Mouse (Mus musculus): ENCODE results near the gene Fam76a. TPM values are rescaled to one million over a fixed set of nuclear protein-coding genes. Genes with fewer than 3 reads are reported as not detected.

The Fam76a gene
- total and polyA plus RNA-seq, 3 experiments = 10.3 to 11.5 (median 10.8) TPM

DNA sequence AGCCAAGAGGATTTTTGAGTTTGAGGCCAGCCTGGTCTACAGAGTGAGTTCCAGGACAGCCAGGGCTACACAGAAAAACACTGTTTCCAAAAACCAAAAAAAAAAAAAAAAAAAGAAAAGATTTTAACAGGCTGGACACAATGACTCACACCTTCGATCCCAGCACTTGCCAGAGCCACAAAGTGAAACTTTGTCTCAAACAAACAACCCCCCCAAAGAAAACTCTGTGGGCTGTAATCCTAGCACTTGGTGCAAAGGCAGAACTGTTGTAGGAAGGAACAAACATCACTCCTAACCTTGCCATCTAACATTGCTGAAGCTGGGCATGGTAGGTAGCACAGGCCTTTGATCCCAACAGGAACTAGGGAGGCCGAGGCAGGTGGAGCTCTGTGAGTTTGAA lies 57.5 kb downstream of the Fam76a start:
- in situ Hi-C loops (cut with MboI; ENCODE audit: low pct_ligation_motif_present, low pct_unique_long_range_greater_than_20kb, low sequenced_read_pairs) = no loop called here
- H3K36me3 ChIP-seq (replicated peaks in 1 of 2; ENCODE audit: control insufficient read depth in 1 of 2, insufficient read depth in 1 of 2, low read length in 1 of 2) = peaks cover 43 to 75% of the 10 kb centered on the region in 2 experiments
- H3K9ac ChIP-seq (ENCODE audit: insufficient read depth, low read depth) = no peak overlapping the region

DNA sequence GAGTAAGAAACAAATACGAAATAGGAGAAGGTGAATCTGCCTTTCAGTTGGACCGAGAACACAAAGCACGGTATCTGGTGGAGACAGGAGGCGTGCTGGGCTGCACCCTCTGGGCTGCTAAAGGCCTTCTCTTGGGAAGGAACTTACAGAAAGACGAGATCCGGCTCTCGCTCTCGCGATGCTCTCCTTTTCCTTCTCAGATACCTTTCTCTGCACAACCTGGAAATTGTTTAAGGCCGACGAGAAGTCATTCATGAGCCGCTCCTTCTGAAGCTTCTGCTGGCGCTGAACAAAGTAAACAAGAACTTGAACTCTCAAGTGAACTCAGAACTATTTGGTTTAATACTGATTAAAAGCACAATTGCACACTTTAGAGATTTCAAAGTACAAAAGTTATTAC lies 59.3 kb downstream of the Fam76a start:
- no peak for DNase-seq (ENCODE audit: extremely low read depth)
- TF ChIP-seq EP300 (IDR thresholded peaks at IDR 0.05; ENCODE audit: low read length) (no peak), MAFK (IDR thresholded peaks at IDR 0.05; ENCODE audit: insufficient replicate concordance, low read length) (no peak), POLR2A (IDR thresholded peaks at IDR 0.05; ENCODE audit: low read depth, low read length) (no peak), MXI1 (IDR thresholded peaks at IDR 0.05; ENCODE audit: low read depth, low read length) (no peak), USF2 (conservative IDR thresholded peaks at IDR 0.05; ENCODE audit: low read depth, low read length) (no peak), SMC3 (IDR thresholded peaks at IDR 0.05; ENCODE audit: low read depth, low read length) (no peak), TCF12 (IDR thresholded peaks at IDR 0.05; ENCODE audit: low read depth, low read length) (no peak), ZMIZ1 (IDR thresholded peaks at IDR 0.05; ENCODE audit: low read depth, low read length) (no peak), GABPA (IDR thresholded peaks at IDR 0.05; ENCODE audit: insufficient replicate concordance, low read depth, low read length) (no peak), POLR2AphosphoS2 (IDR thresholded peaks at IDR 0.05; ENCODE audit: low read depth, low read length) (no peak), UBTF (IDR thresholded peaks at IDR 0.05; ENCODE audit: low read depth, low read length) (no peak)
- Histone ChIP-seq H3K9ac (ENCODE audit: insufficient read depth, low read depth) (no peak overlapping the region), H3K27ac (ENCODE audit: insufficient read depth, low read depth) (no peak overlapping the region), H3K9me3 (replicated peaks; ENCODE audit: low read length) (no peaks in the 10 kb centered on the region), H3K27me3 (replicated peaks) (no peaks in the 10 kb centered on the region), H3K4me3 (replicated peaks in 1 of 3; ENCODE audit: low read depth in 2 of 3, low read length in 2 of 3, poor library complexity in 1 of 3) (no peak overlapping the region), H3K4me2 (ENCODE audit: insufficient read depth, low read depth, poor library complexity, severe bottlenecking) (no peak overlapping the region), H3K79me2 (replicated peaks; ENCODE audit: control insufficient read depth, extremely low read depth, insufficient read depth, poor library complexity, severe bottlenecking) (no peaks in the 10 kb centered on the region), H3K36me3 (replicated peaks in 1 of 2; ENCODE audit: control insufficient read depth in 1 of 2, insufficient read depth in 1 of 2, low read length in 1 of 2) (peaks cover 40 to 74% of the 10 kb centered on the region in 2 experiments), H3K4me1 (ENCODE audit: control insufficient read depth in 1 of 2, insufficient read depth in 2 of 2) (no peaks in the 10 kb centered on the region)
- dilution Hi-C loops (cut with MboI; ENCODE audit: extremely low pct_ligation_motif_present, extremely low pct_unique_long_range_greater_than_20kb, low sequenced_read_pairs) (no loop called here), in situ Hi-C loops (cut with MboI; ENCODE audit: low pct_ligation_motif_present, low pct_unique_long_range_greater_than_20kb, low sequenced_read_pairs) (no loop called here)

More for the DNA sequence above, 57.5 kb downstream of the Fam76a start:
- H3K27ac ChIP-seq (ENCODE audit: insufficient read depth, low read depth) = no peak overlapping the region
- no peaks in the 10 kb centered on the region for H3K27me3 ChIP-seq (replicated peaks)
- H3K4me1 ChIP-seq (ENCODE audit: control insufficient read depth in 1 of 2, insufficient read depth in 2 of 2) = no peaks in the 10 kb centered on the region
- no peak overlapping the region for H3K4me3 ChIP-seq (replicated peaks in 1 of 3; ENCODE audit: low read depth in 2 of 3, low read length in 2 of 3, poor library complexity in 1 of 3)
- H3K9me3 ChIP-seq (replicated peaks; ENCODE audit: low read length) = no peaks in the 10 kb centered on the region
- TF ChIP-seq KAT2A (IDR thresholded peaks at IDR 0.05; ENCODE audit: insufficient replicate concordance, low read length) (no peak), CHD1 (IDR thresholded peaks at IDR 0.05; ENCODE audit: low read depth, low read length) (no peak), RAD21 (IDR thresholded peaks at IDR 0.05; ENCODE audit: low read depth, low read length) (no peak)
- H3K4me2 ChIP-seq (ENCODE audit: insufficient read depth, low read depth, poor library complexity, severe bottlenecking) = no peak overlapping the region
- dilution Hi-C loops (cut with MboI; ENCODE audit: extremely low pct_ligation_motif_present, extremely low pct_unique_long_range_greater_than_20kb, low sequenced_read_pairs) = no loop called here
- no peak for DNase-seq (ENCODE audit: extremely low read depth)
- H3K79me2 ChIP-seq (replicated peaks; ENCODE audit: control insufficient read depth, extremely low read depth, insufficient read depth, poor library complexity, severe bottlenecking) = no peaks in the 10 kb centered on the region

DNA sequence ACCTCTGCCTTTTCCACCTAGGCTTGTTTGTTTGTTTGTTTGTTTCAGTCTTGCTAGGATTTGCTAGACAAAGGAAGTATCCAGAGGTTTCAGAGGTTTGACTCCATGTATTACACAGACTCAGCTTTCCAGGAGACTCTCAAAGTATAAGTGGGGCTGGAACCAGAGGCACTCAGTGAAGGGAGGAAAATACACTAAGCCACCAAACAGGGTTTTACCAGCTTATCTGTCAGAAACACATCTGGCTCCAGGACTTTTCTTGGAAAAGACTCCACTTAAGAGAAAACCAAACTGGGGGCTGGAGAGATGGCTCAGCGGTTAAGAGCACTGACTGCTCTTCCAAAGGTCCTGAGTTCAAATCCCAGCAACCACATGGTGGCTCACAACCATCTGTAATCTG lies 61.5 kb downstream of the Fam76a start:
- TF ChIP-seq ELF1 (IDR thresholded peaks at IDR 0.05; ENCODE audit: low read depth, low read length) (no peak), ZC3H11A (IDR thresholded peaks at IDR 0.05; ENCODE audit: low read depth, low read length) (no peak), MYC (IDR thresholded peaks at IDR 0.05; ENCODE audit: low read depth, low read length) (no peak), ZKSCAN1 (IDR thresholded peaks at IDR 0.05; ENCODE audit: borderline replicate concordance, low read depth, low read length) (no peak), JUND (conservative IDR thresholded peaks at IDR 0.05; ENCODE audit: low read depth, low read length) (no peak), NRF1 (IDR thresholded peaks at IDR 0.05; ENCODE audit: low read depth, low read length) (no peak), EP300 (IDR thresholded peaks at IDR 0.05; ENCODE audit: low read length) (no peak), ETS1 (conservative IDR thresholded peaks at IDR 0.05; ENCODE audit: low read depth, low read length) (no peak), NELFE (IDR thresholded peaks at IDR 0.05; ENCODE audit: low read depth, low read length) (no peak), KAT2A (IDR thresholded peaks at IDR 0.05; ENCODE audit: insufficient replicate concordance, low read length) (no peak), GABPA (IDR thresholded peaks at IDR 0.05; ENCODE audit: insufficient replicate concordance, low read depth, low read length) (no peak), RAD21 (IDR thresholded peaks at IDR 0.05; ENCODE audit: low read depth, low read length) (no peak), MXI1 (IDR thresholded peaks at IDR 0.05; ENCODE audit: low read depth, low read length) (no peak), USF1 (IDR thresholded peaks at IDR 0.05; ENCODE audit: low read depth, low read length) (no peak), TBP (conservative IDR thresholded peaks at IDR 0.05; ENCODE audit: low read depth, low read length) (no peak), CHD2 (IDR thresholded peaks at IDR 0.05; ENCODE audit: low read length) (no peak), JUN (IDR thresholded peaks at IDR 0.05; ENCODE audit: insufficient read depth, low read depth, low read length) (no peak), SMC3 (IDR thresholded peaks at IDR 0.05; ENCODE audit: low read depth, low read length) (no peak)
- in situ Hi-C loops (cut with MboI; ENCODE audit: low pct_ligation_motif_present, low pct_unique_long_range_greater_than_20kb, low sequenced_read_pairs) = no loop called here
- no peaks in the 10 kb centered on the region for H3K4me1 ChIP-seq (ENCODE audit: control insufficient read depth in 1 of 2, insufficient read depth in 2 of 2)
- dilution Hi-C loops (cut with MboI; ENCODE audit: extremely low pct_ligation_motif_present, extremely low pct_unique_long_range_greater_than_20kb, low sequenced_read_pairs) = no loop called here
- H3K27ac ChIP-seq (ENCODE audit: insufficient read depth, low read depth) = no peak overlapping the region
- no peak overlapping the region for H3K4me3 ChIP-seq (replicated peaks in 1 of 3; ENCODE audit: low read depth in 2 of 3, low read length in 2 of 3, poor library complexity in 1 of 3)
- H3K36me3 ChIP-seq (replicated peaks in 1 of 2; ENCODE audit: control insufficient read depth in 1 of 2, insufficient read depth in 1 of 2, low read length in 1 of 2) = peaks cover 44 to 74% of the 10 kb centered on the region in 2 experiments
- no peaks in the 10 kb centered on the region for H3K27me3 ChIP-seq (replicated peaks)
- H3K9ac ChIP-seq (ENCODE audit: insufficient read depth, low read depth) = no peak overlapping the region
- no peaks in the 10 kb centered on the region for H3K79me2 ChIP-seq (replicated peaks; ENCODE audit: control insufficient read depth, extremely low read depth, insufficient read depth, poor library complexity, severe bottlenecking)
- no peaks in the 10 kb centered on the region for H3K9me3 ChIP-seq (replicated peaks; ENCODE audit: low read length)
- no peak for DNase-seq (ENCODE audit: extremely low read depth)
- H3K4me2 ChIP-seq (ENCODE audit: insufficient read depth, low read depth, poor library complexity, severe bottlenecking) = no peak overlapping the region

All from CH12.LX (cell line).